Mouse (Mus musculus) testis, adult 2 months (tissue): ENCODE measurements at regions not wholly inside any gene's neighbourhood (a gene's known extent, or its start where the extent isn't known, plus 50 kb on each side); places are given as distances from the start of the nearest gene placed in this dataset.

ENCODE experiments used
- CTCF ChIP-seq: fragments of 200-500 bp; IDR thresholded peaks from 2 replicates; pipeline ENCODE4 v1.5.1; 2012; ENCODE audit warnings: low read depth, mild to moderate bottlenecking, inconsistent platforms, low read length, moderate library complexity; ENCODE audit not compliant: control insufficient read depth, insufficient read depth, insufficient replicate concordance
- POLR2A ChIP-seq: fragments of 200-500 bp; IDR thresholded peaks from 2 replicates; pipeline ENCODE4 v1.6.1; 2012; ENCODE audit warnings: low read depth, mild to moderate bottlenecking, inconsistent platforms, low read length, moderate library complexity; ENCODE audit not compliant: control insufficient read depth

GRCm38 (mm10) chr14:58492118-58492517, 421.8 kb downstream of the Fgf9 start:
- TF ChIP-seq POLR2A (no peak), CTCF (no peak)
